Mouse (Mus musculus): ENCODE results near the gene Tfrc. TPM values are rescaled to one million over a fixed set of nuclear protein-coding genes. Genes with fewer than 3 reads are reported as not detected.

Tfrc gene
- polyA plus RNA-seq, 1 experiment = 25.1 TPM

- Histone ChIP-seq H3K79me3 (ENCODE audit: low read depth) (peaks cover 42% of the 10 kb centered on the region), H3K27me3 (ENCODE audit: control insufficient read depth, insufficient read depth, insufficient read length) (no peaks in the 10 kb centered on the region), H3ac (ENCODE audit: control insufficient read depth, insufficient read length, low read depth) (no peak overlapping the region), H3K36me3 (ENCODE audit: control insufficient read depth, insufficient read depth) (peaks cover 29% of the 10 kb centered on the region), H3K4me3 (ENCODE audit: insufficient read depth, poor library complexity, severe bottlenecking) (no peak overlapping the region), H3K79me2 (ENCODE audit: control insufficient read depth, insufficient read depth) (peaks cover 90% of the 10 kb centered on the region)
- TF ChIP-seq MYOD1 (IDR thresholded peaks at IDR 0.05; ENCODE audit: control insufficient read depth, insufficient read length, low read depth) = no peak
- no peak for TF ChIP-seq MYOG (IDR thresholded peaks at IDR 0.05; ENCODE audit: control insufficient read depth, extremely low read depth, insufficient read length)
- TF ChIP-seq CTCF (IDR thresholded peaks at IDR 0.05; ENCODE audit: control insufficient read depth, insufficient read depth, insufficient read length) = no peak
- no peak for TF ChIP-seq USF1 (IDR thresholded peaks at IDR 0.05; ENCODE audit: low read depth)
- no peak for TF ChIP-seq CEBPB (IDR thresholded peaks at IDR 0.05; ENCODE audit: low read depth)
Observed at GRCm38 (mm10) chr16:32663231-32663858, 54.6 kb downstream of the Tfrc start.

- peaks cover 83% of the 10 kb centered on the region for H3K79me2 ChIP-seq (ENCODE audit: control insufficient read depth, insufficient read depth)
- H3ac ChIP-seq (ENCODE audit: control insufficient read depth, insufficient read length, low read depth) = no peak overlapping the region
- no peak overlapping the region for H3K4me3 ChIP-seq (ENCODE audit: insufficient read depth, poor library complexity, severe bottlenecking)
- H3K27me3 ChIP-seq (ENCODE audit: control insufficient read depth, insufficient read depth, insufficient read length) = no peaks in the 10 kb centered on the region
- H3K79me3 ChIP-seq (ENCODE audit: low read depth) = peaks cover 39% of the 10 kb centered on the region
- TF ChIP-seq MYOD1 (IDR thresholded peaks at IDR 0.05; ENCODE audit: control insufficient read depth, insufficient read length, low read depth) = no peak
- no peak for TF ChIP-seq CEBPB (IDR thresholded peaks at IDR 0.05; ENCODE audit: low read depth)
- no peak for TF ChIP-seq FOSL1 (IDR thresholded peaks at IDR 0.05; ENCODE audit: insufficient read depth, low read length, poor library complexity, severe bottlenecking)
- no peak for TF ChIP-seq MYOG (IDR thresholded peaks at IDR 0.05; ENCODE audit: control insufficient read depth, extremely low read depth, insufficient read length)
- TF ChIP-seq USF1 (IDR thresholded peaks at IDR 0.05; ENCODE audit: low read depth) = no peak
- no peak for TF ChIP-seq CTCF (IDR thresholded peaks at IDR 0.05; ENCODE audit: control insufficient read depth, insufficient read depth, insufficient read length)
- peaks cover 36% of the 10 kb centered on the region for H3K36me3 ChIP-seq (ENCODE audit: control insufficient read depth, insufficient read depth)
Observed at GRCm38 (mm10) chr16:32664211-32664610, 55.5 kb downstream of the Tfrc start.

DNA sequence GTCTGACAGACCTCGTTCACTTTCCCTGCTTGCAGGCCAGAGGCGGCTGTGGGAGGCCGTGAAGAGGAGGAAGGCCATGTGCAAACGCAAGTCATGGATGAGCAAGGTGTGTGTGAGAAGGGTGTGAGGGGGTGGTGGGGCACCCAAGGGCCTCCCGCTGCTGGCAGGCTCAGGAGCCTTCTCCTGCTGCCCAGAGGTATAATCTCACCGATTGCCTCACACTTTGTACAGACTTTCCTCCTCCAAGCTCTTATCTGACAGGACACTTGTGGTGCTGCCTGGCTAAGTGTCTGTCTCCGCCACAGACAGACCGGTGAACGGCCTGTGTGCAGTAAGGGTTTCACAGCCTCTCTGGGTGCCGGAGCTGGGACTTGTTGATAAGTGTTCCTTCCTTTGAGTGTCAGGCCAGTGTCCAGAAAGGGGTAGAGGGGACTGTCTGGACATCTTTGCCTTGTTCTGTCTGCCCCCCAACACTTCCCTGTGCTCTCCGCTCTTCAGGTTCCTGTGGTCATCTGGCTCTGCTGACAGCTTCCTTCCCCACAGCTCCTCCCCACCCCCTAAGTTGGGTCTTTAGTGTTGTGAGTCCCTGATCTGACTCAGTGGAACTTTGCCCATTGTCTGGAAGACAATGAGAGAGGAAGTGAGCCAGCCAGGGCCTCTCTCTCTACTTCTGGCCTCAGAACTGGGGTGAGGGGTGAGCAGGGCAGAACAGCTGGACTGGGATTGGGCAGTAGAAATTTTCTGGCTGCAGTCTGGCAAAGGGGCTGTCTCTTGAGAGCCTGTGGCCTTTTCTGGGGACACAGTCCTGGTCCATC, 57.3 kb downstream of the Tfrc start:
- Histone ChIP-seq H3K79me3 (ENCODE audit: low read depth) (peaks cover 30% of the 10 kb centered on the region), H3K27me3 (ENCODE audit: control insufficient read depth, insufficient read depth, insufficient read length) (no peaks in the 10 kb centered on the region), H3K4me3 (ENCODE audit: insufficient read depth, poor library complexity, severe bottlenecking) (no peak overlapping the region), H3ac (ENCODE audit: control insufficient read depth, insufficient read length, low read depth) (no peak overlapping the region), H3K79me2 (ENCODE audit: control insufficient read depth, insufficient read depth) (peaks cover 67% of the 10 kb centered on the region), H3K36me3 (ENCODE audit: control insufficient read depth, insufficient read depth) (peaks cover 48% of the 10 kb centered on the region)
- no peak for TF ChIP-seq MYOG (IDR thresholded peaks at IDR 0.05; ENCODE audit: control insufficient read depth, extremely low read depth, insufficient read length)
- TF ChIP-seq CEBPB (IDR thresholded peaks at IDR 0.05; ENCODE audit: low read depth) = no peak
- TF ChIP-seq MAX (IDR thresholded peaks at IDR 0.05) = no peak
- TF ChIP-seq FOSL1 (IDR thresholded peaks at IDR 0.05; ENCODE audit: insufficient read depth, low read length, poor library complexity, severe bottlenecking) = no peak
- no peak for TF ChIP-seq USF1 (IDR thresholded peaks at IDR 0.05; ENCODE audit: low read depth)
- TF ChIP-seq MYOD1 (IDR thresholded peaks at IDR 0.05; ENCODE audit: control insufficient read depth, insufficient read length, low read depth) = no peak
- no peak for TF ChIP-seq CTCF (IDR thresholded peaks at IDR 0.05; ENCODE audit: control insufficient read depth, insufficient read depth, insufficient read length)

DNA sequence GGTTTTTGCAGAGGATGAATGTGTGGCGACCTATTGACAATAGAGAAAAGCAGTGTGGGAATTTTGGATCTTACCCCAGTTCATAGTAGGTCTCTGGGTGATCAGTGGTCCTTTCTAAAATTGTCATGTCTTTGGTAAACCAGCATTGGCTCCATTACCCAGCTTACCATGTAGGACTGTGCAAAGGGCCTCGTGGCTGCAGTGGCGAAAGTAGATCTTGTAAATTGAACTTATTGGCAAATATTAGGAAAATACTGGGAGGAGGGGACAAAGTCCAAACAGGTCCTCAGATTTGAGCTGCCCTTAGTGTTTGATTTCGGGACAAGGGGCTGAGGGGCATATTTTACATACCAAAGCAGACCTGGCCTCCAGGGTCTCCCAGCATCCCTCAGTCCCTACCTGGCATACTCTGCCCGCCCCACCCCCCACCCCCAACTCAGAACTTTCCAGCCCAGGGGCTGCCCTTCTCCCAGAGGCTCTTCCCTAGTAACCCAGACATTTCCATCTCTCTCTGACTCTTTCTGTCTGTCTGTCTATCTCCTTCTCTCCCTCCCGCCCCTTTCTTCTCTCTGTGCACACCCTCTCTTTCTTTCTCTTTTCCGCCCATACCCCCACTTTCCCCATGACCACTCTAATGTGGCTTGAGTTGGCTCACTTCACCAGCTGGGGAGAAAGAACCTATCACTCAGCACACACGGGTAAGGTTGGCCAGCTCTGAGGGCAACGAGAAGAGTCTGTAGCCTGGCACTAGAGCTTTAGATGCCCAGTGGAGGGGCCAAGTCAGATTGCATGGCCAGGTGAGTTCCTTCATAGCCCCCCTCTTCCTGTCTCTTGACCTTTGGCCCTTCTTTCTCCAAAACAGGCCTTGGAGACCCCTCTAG, 58.2 kb downstream of the Tfrc start:
- TF ChIP-seq MYOG (IDR thresholded peaks at IDR 0.05; ENCODE audit: control insufficient read depth, extremely low read depth, insufficient read length) (no peak), MAX (IDR thresholded peaks at IDR 0.05) (no peak), CEBPB (IDR thresholded peaks at IDR 0.05; ENCODE audit: low read depth) (no peak)
- peaks cover 58% of the 10 kb centered on the region for H3K79me2 ChIP-seq (ENCODE audit: control insufficient read depth, insufficient read depth)
- no peak overlapping the region for H3ac ChIP-seq (ENCODE audit: control insufficient read depth, insufficient read length, low read depth)
- peaks cover 22% of the 10 kb centered on the region for H3K79me3 ChIP-seq (ENCODE audit: low read depth)
- no peaks in the 10 kb centered on the region for H3K27me3 ChIP-seq (ENCODE audit: control insufficient read depth, insufficient read depth, insufficient read length)
- no peak overlapping the region for H3K4me3 ChIP-seq (ENCODE audit: insufficient read depth, poor library complexity, severe bottlenecking)
- H3K36me3 ChIP-seq (ENCODE audit: control insufficient read depth, insufficient read depth) = peaks cover 56% of the 10 kb centered on the region

GRCm38 (mm10) chr16:32667552-32667872, 58.8 kb downstream of the Tfrc start:
- Histone ChIP-seq H3K27me3 (ENCODE audit: control insufficient read depth, insufficient read depth, insufficient read length) (no peaks in the 10 kb centered on the region), H3K79me2 (ENCODE audit: control insufficient read depth, insufficient read depth) (peaks cover 52% of the 10 kb centered on the region), H3K79me3 (ENCODE audit: low read depth) (peaks cover 17% of the 10 kb centered on the region), H3K36me3 (ENCODE audit: control insufficient read depth, insufficient read depth) (peaks cover 56% of the 10 kb centered on the region), H3K4me3 (ENCODE audit: insufficient read depth, poor library complexity, severe bottlenecking) (no peak overlapping the region), H3ac (ENCODE audit: control insufficient read depth, insufficient read length, low read depth) (no peak overlapping the region)
- TF ChIP-seq CEBPB (IDR thresholded peaks at IDR 0.05; ENCODE audit: low read depth) = no peak
- TF ChIP-seq MYOD1 (IDR thresholded peaks at IDR 0.05; ENCODE audit: control insufficient read depth, insufficient read length, low read depth) = peak; percentile 70

All from C2C12 (cell line).